Mouse (Mus musculus): ENCODE measurements around the gene Vhl. TPM values are rescaled to one million over a fixed set of nuclear protein-coding genes. Genes with fewer than 3 reads are reported as not detected.
A peak's percentile ranks its signal among the peaks of the same experiment; 100 is the strongest.
"Not testable (repeated sequence)": the region's sequence is repeated elsewhere in the genome, so short reads cannot be mapped to it uniquely, and the experiment has no call there.

Gene Vhl
- total RNA-seq, 2 experiments from 2014 or later: 9.3 to 11.1 TPM

GRCm38 (mm10) chr6:113661353-113662241 is 37.8 kb downstream of the Vhl start:
- peak; percentile 58 to 59 for DNase-seq

GRCm38 (mm10) chr6:113662964-113663700 is 39.4 kb downstream of the Vhl start:
- DNase-seq: no peak

- DNase-seq: no peak
Observed at GRCm38 (mm10) chr6:113664305-113664704, 40.5 kb downstream of the Vhl start.

- no peak for DNase-seq
Observed at GRCm38 (mm10) chr6:113667611-113668122, 43.9 kb downstream of the Vhl start.

- DNase-seq: peak; percentile 71 to 88
Observed at GRCm38 (mm10) chr6:113668287-113669154, 44.8 kb downstream of the Vhl start.

GRCm38 (mm10) chr6:113669821-113670220 is 46.1 kb downstream of the Vhl start:
- no peak for DNase-seq

GRCm38 (mm10) chr6:113672029-113672428 is 48.3 kb downstream of the Vhl start:
- not testable (repeated sequence) for DNase-seq

- DNase-seq: no peak
Observed at GRCm38 (mm10) chr6:113672989-113673388, 49.2 kb downstream of the Vhl start.

- DNase-seq: no peak
Observed at GRCm38 (mm10) chr6:113675234-113675633, 51.5 kb downstream of the Vhl start.

GRCm38 (mm10) chr6:113675991-113676390 is 52.2 kb downstream of the Vhl start:
- DNase-seq: no peak

- DNase-seq: peak in 1 of 2 experiments; percentile 73
Observed at GRCm38 (mm10) chr6:113677070-113677734, 53.4 kb downstream of the Vhl start.

- DNase-seq: no peak
Observed at GRCm38 (mm10) chr6:113678246-113679012, 54.7 kb downstream of the Vhl start.

GRCm38 (mm10) chr6:113679993-113680566 is 56.3 kb downstream of the Vhl start:
- no peak for DNase-seq

Other genes with a start within 250 kb of the Vhl start
- gene Tada3, start 246.1 kb upstream of the Vhl start, total RNA-seq (2021): 10 to 100 TPM; 24.9 to 28.1 TPM
- 10 to 100 TPM; 63.3 to 66.7 TPM for gene Arpc4, start 245.8 kb upstream of the Vhl start, total RNA-seq (2021)
- 1 to 10 TPM in 1 of 2 experiments, under 1 TPM in 1; 0.77 to 1.3 TPM for gene Ttll3, start 234.7 kb upstream of the Vhl start, total RNA-seq (2021)
- gene Rpusd3, start 204.6 kb upstream of the Vhl start, total RNA-seq (2021): 10 to 100 TPM; 11.3 to 13.0 TPM
- 10 to 100 TPM in 1 of 2 experiments, 1 to 10 TPM in 1; 6.7 to 53.2 TPM for gene Cidec, start 188.2 kb upstream of the Vhl start, total RNA-seq (2021)
- 10 to 100 TPM; 20.8 to 22.8 TPM for gene Jagn1, start 181.4 kb upstream of the Vhl start, total RNA-seq (2021)
- 1 to 10 TPM in 1 of 2 experiments, under 1 TPM in 1; 0.69 to 1.2 TPM for gene Il17re, start 165.5 kb upstream of the Vhl start, total RNA-seq (2021)
- gene Il17rc, start 152.5 kb upstream of the Vhl start, total RNA-seq (2021): 1 to 10 TPM; 6.3 to 7.2 TPM
- gene Creld1, start 140.7 kb upstream of the Vhl start, total RNA-seq (2021): 10 to 100 TPM; 47.6 to 55.7 TPM
- gene Prrt3, start 122.0 kb upstream of the Vhl start, total RNA-seq (2021): not detected
- gene Emc3, start 92.3 kb upstream of the Vhl start, total RNA-seq (2021): 10 to 100 TPM; 57.9 to 61.2 TPM
- gene Fancd2, start 92.3 kb upstream of the Vhl start, total RNA-seq (2021): under 1 TPM; 0.10 to 0.33 TPM
- gene Fancd2os, start 23.2 kb upstream of the Vhl start, total RNA-seq (2021): not detected
- gene Brk1, start 19.2 kb upstream of the Vhl start, total RNA-seq (2021): 10 to 100 TPM; 77.1 to 77.6 TPM
- gene Irak2, start 14.5 kb downstream of the Vhl start, total RNA-seq (2021): 10 to 100 TPM; 14.2 to 17.8 TPM
- gene Tatdn2, start 73.1 kb downstream of the Vhl start, total RNA-seq (2021): 10 to 100 TPM; 64.5 to 67.4 TPM
- gene Ghrl, start 95.9 kb downstream of the Vhl start, total RNA-seq (2021): not detected
- gene Sec13, start 116.8 kb downstream of the Vhl start, total RNA-seq (2021): 10 to 100 TPM; 63.7 to 64.6 TPM

Measured in heart, adult 18-20 months (tissue).